Mouse (Mus musculus): ENCODE data around the gene Foxp1.

Foxp1 gene

DNA sequence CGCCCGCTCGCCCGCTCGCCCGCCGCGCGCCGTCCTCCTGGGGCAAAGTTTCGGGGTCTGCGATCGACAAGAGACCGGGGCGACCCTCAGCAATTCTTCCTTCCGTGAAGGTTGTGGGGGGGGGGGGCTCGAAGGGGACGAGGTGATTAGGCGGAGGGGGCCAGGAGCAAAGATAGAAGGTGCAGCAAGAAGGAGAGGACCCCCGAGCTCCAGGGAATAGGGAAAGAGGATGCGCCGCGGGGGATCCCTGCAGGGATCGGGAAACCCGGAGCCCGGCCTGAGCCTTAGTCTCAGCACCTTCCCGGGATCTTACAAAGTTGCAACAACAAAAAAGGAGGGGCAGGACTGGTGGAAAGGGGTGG lies 1.9 kb downstream of the Foxp1 start:
- DNase-seq (ENCODE audit: low spot score) = peak; percentile 7

DNA sequence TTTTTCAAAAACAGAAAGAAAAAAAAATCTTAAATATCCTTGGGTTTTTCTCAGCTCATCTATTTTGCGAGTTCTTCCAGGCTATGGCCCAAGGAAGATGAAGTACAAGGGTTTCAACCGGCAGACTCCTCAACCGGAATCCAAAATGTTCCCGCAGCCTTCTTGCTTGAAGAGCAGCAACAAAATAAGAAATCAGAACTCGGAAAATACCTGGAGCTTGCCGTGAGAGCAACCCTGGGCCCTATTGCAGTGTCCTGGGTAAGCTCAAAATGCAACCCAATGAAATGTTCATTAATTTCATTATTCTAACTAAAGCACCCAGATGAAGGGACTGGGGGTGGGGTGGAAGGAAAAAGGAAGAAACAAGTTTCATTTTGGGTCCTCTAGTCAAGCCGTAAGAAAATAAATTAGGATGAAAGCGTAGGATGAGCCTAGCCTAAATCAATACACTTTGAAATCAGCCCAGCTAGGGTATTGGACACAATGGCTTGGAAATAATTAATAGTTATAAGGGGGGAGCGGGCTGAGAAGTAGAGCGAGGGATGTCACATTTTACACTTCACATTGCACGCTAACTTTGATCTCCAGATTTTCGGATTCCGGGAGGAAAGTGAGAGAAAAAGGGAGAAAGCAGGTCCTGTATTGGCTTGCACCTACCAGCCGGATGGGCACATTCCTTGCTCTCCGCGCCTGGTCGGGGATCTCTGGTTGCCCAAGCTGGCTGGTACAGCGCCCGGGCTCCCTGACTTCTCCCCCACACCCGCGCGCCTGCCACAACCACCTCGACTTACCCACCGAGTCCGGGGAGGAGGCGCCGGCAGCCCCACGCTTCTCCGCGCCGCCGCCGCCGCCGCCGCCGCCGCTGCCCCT lies 2.5 kb downstream of the Foxp1 start:
- no peak for DNase-seq (ENCODE audit: low spot score)

DNA sequence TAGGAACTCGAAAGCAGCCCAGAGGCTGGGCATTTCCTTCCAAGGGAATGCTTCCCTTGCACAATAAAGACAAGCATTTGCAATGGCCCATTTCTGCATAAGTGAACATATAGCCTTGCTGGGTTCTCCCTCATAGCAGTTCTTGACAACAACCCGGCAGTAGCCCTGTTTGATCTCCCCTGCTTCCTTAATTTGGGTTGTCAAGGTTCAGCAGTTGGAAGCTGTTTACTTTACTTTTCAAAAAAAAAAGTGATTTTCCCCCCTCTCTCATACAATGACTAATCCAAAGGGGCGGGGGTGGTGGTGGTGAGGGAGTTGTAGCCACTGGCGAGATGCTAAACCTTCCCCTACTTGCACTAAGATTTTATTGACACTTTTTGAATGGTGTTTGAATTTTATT lies 3.5 kb downstream of the Foxp1 start:
- no peak for DNase-seq (ENCODE audit: low spot score)

DNA sequence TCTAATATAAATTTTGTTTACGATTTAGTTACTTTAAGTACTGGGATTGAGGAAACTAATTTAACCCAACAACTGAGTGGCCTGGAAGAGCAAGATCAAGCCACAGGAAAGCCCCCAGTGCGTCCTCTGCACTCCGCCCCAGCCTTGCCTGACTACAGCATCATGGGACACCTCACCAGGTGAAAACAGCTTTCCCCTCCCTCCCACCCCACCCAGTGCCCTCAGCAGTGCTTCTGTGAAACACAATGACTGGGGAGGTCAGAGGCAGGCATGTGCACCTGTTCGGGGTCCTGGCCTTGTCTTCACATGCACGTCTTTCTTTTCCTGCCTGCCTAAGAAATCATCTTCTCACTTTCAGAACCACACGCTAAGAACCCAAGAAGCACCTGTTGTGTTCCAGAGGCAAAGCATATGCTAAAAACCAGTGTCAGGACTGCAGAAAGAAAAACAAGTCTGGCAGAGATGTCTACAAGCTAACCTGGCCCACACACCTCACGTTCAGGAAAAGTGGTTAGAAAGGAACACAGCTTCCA lies 6.8 kb downstream of the Foxp1 start:
- no peak for DNase-seq (ENCODE audit: low spot score)

DNA sequence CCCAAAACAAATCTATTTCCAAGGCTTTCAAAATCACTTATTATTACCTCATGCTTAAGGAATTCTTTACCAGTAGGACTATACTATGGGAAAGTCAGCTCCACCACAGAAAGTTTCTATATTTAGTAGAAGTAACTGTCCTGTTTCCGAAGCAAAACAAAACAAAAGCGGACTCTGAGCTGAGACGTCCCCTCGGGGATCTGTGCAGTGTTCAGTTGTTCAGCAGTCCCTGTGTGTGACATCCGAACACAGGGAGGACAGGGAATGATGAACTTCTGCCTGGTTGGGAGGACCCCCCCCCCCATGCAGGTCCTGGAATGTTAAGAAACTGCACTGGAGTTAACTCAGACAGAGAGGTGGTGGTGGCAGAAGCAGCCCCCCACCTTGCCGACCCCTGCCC lies 10.7 kb downstream of the Foxp1 start:
- no peak for DNase-seq (ENCODE audit: low spot score)

DNA sequence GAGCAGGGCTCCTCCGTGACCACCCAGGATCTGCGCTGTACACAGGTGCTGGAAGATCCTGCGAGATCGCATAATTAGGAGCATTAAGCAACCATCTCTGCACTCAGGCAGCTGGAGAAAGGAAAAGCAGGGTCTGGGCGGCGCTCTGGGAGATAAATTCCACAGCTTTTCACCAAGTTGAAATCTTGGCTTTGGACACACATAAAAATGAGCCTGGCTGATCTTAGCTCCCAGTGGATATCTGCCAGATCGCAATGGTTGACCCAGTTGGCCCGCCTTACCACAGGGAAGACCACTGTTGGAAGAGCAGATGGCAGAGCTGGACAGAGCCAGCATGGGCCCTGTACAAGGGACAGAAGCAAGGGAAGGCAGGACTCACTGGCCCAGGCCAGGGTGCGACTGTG lies 13.3 kb downstream of the Foxp1 start:
- no peak for DNase-seq (ENCODE audit: low spot score)

DNA sequence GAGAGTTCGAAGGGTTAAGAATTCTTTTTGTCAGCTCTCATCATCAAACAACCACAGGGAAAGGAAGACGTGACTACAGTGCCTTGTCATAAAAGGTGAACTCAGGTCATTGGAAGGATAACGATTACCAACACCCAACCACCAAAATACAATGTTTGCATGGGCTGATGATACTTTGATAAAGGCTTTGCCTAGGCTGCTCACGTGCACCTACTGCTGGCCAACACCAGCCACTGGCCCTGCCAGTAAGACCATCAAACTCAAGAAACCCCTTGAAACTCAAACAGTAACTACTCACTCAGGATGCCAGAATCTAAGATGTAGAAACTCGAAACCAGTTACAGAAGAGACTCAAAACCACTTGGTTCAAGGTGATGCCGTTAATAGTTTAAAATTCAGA lies 15.7 kb downstream of the Foxp1 start:
- no peak for DNase-seq (ENCODE audit: low spot score)

DNA sequence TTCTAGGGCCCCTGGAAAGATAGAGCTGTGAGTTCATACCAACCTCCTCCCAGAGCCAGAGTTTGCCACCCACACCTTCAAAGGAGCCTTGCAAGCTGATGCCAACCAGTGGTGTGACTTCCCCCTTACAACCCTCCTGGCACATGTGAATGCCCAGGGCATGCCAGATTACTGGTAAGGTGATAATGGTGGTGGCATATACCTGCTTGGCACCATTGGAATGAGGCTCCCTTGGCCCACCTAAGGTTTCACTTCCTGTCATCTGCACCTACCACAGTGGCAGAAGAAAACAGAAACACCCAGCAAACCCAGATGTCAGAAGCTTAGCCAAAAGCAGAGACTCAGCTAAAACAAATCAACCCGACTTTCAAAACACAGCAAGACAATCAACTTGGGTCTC lies 18.8 kb downstream of the Foxp1 start:
- DNase-seq (ENCODE audit: low spot score) = no peak

DNA sequence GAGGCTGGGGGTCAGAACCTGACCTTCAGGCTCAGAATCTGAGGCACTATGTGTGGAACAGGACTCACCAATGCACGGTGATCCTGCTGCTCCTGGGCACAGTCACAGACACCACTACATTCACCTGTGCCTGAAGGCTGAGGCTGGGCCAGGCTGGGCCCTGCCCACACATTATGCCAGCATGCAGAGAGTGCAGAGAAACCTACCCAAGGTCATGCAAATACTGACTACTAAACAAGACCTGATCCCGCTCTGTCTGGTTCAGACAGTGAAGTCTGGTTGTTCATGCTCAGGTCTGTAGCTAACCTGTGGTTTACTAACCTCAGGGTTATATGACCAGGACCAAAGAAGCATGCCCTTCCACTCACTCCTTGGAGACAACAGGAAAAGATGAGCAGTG lies 19.8 kb downstream of the Foxp1 start:
- no peak for DNase-seq (ENCODE audit: low spot score)

DNA sequence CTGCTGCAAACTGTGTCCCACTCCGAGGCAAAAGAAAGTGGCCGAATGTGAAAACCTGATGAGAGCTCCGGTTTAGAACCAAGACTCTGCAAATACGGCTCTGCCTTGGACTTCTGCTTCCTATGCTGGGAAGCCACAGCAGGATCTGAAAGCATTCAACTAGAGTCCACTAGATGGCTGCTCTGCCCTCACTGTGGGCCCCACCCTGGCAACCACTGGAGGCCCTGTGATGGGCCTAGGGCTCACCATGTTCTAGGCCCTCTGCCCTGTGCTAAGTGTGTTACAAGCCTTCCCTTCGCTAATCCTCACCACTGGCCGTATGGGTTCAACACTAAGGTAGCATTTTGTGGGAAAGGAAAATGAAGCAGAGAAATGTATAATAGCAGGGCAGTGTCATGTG lies 20.2 kb downstream of the Foxp1 start:
- no peak for DNase-seq (ENCODE audit: low spot score)

DNA sequence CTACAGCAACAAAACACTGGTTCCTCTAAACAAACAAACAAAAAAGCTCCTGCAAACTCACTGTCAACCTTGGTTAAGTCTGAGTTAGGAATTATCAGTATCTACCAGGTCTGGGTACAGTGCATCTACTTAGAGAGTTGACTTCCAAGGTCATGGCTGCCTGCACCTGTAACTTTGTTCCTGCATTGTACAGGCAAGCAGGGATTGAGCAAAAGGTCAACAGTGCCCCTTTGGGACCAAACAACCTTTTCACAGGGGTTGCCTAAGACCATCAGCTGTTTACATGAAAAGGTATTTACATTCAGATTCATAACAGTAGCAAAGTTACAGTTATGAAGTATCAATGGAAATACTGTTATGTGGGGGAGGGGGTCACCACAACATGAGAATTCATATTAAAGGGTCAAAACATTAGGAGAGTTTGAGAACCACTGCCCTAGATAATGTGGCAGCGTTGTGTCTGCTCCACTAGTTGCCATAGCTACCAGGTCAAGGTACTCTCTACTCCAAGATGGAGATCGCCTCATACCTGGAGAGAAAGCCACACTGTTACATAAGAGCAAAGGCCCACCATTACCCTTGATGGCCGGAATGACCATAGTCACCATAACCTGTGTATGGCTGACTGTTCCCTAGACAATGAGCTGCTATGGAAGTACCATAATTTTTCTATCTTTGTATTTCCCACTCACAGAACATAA lies 21.8 kb downstream of the Foxp1 start:
- no peak for DNase-seq (ENCODE audit: low spot score)

DNA sequence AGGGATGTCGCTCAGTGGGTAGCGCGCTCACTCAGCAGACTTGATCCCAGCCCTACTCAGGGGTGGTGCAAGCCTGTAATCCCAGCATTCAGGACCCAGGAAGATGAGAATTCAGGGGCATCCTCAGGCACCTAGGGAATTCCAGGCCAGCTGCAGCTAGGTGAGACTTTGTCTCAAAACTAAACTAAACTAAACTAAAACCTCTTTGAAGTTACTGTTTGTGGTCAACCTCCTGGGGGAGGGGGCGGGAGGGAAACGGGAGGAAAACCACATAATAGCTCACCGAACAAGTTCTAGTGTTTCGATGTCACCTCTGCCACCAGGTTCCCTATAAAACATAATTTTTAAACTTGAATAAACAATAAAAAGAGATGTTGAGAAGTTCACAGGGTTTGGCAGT lies 24.4 kb downstream of the Foxp1 start:
- no peak for DNase-seq (ENCODE audit: low spot score)

DNA sequence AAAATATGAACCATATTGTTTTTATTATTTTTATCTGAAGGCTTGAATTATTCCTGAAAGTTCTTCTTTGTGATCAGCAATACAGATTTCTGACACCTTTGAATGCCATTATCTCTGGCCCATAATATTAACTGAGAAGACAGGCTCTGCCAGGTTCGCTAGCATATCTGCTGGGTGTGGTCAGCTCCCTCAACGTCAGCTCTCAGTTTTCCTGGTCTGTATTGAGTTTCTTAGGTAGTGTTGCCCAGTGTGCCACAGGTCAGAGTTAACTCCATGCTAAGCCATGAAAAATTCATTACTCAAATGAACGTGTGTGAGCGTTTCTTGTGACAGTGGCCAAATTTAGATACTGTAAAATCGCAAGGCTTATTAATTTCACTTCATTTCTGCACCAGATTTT lies 26.4 kb downstream of the Foxp1 start:
- DNase-seq (ENCODE audit: low spot score) = no peak

DNA sequence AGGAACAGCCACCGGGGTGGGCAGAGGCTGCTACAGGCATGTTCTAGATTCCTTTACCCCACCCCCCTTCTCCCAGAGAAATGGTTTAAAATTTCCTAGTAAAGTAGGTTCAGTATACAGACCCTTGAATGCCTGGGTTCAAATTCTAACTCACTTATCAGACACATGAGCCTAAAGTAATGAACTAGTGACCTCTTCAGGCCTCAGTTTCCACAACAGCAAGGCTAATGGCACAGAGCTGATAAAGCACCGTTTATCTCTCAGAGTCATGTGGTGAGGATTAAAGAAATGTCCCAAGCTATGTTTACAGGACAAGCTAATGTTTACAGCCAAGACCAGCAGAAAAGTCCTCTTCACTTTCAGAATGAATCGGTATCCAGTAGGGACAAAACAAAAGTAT lies 29.6 kb downstream of the Foxp1 start:
- no peak for DNase-seq (ENCODE audit: low spot score)

DNA sequence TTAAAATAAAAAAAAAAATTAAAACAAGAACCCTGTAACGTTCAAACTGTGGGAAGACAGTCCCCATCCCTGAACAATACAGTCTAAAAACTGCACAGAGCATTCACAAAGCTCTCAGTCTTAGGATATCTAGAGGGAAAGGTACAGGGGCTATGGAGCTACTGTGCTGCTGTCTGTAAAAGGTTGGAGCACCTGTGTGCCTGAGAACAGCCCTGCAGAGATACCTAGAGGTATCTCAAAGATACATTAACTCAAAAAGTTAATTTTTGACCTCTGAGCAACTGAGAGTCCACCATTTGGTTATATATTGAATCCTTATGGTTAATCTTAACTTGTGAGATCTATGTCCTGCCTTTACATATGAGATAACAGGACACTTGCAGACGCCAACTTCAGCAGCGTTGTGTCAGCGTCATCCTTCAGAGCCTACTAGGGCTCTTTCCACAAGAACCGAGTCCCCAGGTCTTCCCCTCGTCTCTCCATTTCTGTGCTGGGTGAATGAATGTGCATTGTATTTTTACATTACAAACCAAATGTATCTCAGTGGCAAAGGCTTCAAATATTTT lies 30.5 kb downstream of the Foxp1 start:
- no peak for DNase-seq (ENCODE audit: low spot score)

DNA sequence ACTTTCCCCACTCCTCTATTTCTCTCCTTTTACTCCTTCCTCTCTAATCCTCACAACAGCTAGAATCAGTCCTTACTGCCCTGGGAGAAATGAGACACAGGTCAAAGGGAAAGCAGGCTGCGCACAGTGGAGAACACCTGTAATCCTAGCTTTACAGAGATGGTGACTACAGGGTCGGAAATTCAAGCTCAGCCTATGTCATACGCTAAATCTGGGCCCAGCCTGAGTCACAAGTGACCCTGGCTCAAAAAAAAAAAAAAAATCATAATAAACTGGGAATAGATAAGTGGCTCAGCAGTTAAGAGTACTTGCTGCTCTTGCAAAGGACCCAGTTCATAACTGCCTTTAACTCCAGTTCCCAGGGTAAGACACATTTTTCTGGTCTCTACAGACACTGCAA lies 31.4 kb downstream of the Foxp1 start:
- no peak for DNase-seq (ENCODE audit: low spot score)

DNA sequence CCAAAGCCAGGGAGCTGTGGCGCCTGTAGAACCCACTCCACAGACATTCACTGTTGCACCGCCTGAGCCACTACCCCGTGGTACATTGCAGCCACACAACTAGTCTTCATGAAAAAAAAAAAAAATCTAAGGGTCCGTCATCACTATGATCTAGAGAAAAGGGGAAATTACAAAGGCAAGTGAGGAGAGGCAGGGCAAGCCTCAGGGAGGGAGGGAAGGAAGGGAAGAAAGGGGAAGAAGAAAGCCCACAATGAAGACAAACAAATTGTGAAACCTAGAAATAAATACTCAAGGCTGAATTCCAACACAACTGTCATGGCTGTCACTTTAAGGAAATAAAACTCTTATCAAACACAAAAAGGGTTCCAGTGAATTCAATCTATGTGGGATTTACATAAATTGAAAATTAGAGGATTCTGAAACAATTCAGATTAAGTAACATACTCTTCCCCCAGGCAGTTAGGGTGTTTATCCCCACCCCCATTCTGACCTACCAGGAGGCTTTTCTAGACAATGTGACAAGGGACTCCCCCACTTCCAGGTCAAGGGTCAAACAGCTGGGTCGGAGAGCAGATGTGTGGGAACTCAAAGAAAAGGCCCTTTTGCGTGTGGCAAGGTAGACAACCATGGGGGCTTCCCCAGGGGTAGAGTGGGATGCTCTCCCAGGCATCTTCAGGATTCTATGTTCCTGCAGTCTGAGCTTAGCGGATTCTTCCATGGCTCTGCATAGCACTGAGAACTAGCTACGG lies 32.4 kb downstream of the Foxp1 start:
- DNase-seq (ENCODE audit: low spot score) = no peak

DNA sequence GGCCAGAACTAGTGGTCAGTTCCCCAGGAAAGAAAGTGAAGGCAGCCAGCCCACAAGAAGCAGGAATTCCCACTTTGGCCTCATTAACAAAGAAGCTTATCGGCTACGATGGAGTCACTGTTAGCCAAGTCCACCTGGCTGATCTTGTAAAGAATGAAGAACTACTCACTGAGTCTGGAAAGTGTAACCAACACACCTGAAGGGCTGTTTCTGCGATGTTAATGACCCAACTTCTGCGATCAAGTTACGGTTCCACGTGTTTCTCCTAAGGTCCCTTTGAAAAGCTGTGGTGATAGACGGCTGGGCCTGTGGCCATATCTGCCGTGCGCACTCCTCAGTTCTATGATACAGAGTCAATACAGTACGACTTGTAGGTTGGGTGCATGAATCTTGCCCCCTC lies 33.1 kb downstream of the Foxp1 start:
- no peak for DNase-seq (ENCODE audit: low spot score)

DNA sequence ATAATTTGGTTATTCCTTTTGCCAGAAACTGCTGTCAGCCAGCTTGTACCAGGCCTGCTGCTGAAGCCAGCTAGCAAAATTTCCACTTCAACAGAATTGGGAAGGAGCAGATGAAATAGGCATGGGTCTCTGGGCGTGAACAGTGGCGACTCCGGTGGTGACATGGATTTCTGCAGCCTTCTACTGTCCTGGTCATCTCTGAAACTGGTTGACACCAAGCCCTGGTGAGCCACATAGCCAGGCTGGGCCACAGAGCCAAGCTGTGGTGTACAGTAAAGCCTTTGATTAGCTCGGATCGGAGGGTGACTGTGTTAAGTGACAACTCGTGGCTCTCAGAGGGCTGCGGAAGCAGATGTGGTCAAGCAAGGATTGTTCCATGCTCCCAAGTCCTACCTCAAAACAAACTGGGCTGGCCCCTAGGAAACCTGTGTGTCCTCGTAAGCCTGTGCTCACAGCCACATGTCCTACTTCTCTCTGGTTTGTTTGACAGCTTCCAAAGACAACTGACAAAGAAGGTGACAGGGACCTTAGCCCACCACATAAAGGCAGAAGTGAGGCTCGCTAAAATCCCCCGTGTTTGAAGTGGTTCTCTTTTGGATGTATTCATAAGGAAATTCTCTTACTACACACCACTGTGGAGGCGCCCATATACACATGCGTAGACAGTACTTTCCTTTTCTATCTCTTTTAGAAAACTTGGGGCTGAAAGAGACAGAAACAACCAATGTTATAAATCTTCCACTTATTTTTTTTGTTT lies 36.5 kb downstream of the Foxp1 start:
- no peak for DNase-seq (ENCODE audit: low spot score)

DNA sequence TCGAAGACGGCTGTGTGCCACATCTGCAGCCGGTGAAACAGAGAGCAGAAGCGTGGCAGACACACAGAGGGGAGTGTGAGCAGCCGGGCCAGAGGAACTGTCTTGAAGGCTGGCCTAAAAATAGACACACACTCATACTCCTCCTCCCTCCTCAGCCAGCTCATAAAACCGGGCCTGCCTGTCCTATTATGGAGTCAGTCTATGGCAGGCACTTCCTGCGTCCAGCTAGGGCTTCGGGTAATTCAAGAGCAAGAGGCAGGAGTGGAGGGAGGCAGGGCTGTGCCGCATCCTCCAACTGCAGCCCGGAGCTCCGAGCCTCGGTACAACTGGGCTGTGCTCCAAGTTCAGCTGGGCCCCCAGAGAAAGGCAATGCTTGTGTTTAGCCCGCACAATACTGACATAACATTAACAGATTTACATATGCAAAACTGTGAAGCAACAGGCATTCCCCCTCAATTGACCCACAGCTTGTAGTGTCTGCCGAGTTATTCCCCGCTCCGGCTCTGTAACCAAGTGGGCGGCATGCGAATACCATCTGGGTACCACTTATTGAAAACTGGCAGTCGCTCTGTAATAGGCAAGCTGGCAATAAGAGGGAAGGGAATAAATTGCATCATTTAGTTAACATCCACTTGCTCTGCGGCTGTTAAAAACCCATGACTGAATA lies 37.2 kb downstream of the Foxp1 start:
- DNase-seq (ENCODE audit: low spot score) = peak; percentile 83

DNA sequence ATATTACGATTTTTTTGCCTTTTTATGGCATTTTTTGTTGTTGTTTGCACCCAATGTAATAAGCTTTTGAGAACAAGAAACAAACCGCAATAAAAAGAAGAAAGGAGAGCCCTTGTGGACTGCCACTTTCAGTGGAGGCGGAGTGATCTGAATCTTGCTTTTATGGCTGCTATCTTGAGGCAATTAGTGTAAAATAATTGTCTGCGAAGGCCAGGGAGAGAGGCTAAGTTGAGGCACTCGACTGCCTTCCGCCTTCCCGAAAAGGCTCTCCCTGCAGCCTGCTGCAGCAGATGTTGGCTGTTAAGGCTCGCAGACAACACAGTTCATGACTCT lies 37.7 kb downstream of the Foxp1 start:
- DNase-seq (ENCODE audit: low spot score) = no peak

All from MN1 (cell line).